Mouse (Mus musculus) c-Kit-positive CD71-positive TER-119-positive erythroid progenitor cells, embryonic 14.5 days (primary cell): Measurements from ENCODE around the gene Elane.
A peak's percentile ranks its signal among the peaks of the same experiment; 100 is the strongest.

Experiments
- DNase-seq: peaks from one replicate; pipeline ENCODE4 v3.0.0-alpha.2; 2013; ENCODE audit warnings: low spot score

Gene Elane

DNA sequence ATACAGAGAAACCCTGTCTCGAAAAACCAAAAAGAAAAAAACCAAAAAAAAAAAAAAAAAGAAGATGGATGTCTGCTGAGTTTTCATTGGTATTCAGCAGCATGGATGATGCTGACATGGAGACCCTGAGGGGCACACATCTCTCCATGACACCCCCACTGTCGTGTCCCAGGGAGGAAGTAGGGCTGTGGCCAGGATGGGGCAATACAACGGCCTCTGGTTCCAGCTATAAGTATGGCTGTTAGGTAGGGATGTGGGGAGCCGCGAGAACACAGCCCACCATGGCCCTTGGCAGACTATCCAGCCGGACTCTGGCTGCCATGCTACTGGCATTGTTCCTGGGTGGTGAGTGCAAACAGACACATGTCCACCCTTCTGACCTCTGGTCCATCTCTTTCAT lies at the start of gene Elane:
TSS of gene Elane (plus strand) at position 194 of the 400 bp plus-strand sequence.
- no peak for DNase-seq

DNA sequence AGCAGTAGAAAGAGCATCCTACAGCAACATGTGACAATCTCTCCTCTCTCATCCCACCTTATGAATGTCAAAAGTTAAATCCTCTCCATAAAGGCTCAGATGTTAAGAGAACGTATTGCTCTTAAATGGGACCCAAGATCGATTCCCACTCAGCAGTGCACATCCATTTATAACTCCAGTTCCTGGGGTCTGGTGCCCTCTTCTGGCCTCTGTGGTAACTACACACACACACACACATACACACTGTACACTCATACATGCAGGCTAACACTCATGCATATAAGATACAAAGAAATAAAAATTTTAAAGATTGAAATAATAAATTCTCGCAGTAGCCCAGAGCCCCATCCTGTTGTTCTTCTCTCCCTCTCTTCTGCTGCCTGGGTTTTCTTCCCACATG lies 49.1 kb upstream of the Elane start:
- DNase-seq = no peak

- no peak for DNase-seq
Measured at GRCm38 (mm10) chr10:79838151-79838550, 47.9 kb upstream of the Elane start.

DNA sequence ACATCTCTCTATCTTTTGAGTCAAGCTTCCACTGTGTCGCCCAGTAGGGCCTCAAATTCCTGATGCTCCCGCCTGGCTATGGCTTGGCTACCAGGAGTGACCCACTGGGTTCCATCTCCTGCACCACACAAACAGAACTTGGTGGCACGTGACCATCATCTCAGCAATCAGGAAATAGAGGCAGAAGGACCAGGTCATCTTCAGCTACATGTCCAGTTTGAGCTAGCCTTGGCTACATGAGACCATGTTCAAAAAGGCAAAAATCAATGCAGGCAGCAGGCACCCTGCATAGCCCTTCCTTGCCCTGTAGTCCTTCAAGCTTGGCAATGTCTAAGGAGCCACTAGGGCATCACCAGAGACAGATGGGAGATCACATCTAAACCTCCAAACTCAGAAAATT lies 46.0 kb upstream of the Elane start:
- DNase-seq = no peak

GRCm38 (mm10) chr10:79840644-79841551 lies 45.1 kb upstream of the Elane start:
- no peak for DNase-seq

DNA sequence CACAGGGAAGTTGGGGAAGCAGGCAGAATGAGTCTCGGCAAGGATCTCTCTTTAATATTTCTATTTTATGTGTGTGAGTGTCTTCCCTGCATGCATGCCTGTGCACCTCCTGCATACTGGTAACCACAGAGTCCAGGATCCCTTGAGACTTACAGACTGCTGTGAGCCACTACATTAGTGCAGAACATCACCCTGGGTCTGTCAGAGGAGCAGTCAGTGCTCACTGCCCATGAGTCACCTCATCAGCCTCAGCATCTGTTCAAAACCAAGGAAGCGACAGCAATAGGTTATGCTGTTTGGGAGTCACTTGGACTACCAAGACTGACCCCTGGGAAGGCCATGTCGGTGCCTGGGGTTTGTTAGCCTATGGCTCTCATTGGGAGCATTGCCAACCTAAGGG lies 43.7 kb upstream of the Elane start:
- DNase-seq = no peak

DNA sequence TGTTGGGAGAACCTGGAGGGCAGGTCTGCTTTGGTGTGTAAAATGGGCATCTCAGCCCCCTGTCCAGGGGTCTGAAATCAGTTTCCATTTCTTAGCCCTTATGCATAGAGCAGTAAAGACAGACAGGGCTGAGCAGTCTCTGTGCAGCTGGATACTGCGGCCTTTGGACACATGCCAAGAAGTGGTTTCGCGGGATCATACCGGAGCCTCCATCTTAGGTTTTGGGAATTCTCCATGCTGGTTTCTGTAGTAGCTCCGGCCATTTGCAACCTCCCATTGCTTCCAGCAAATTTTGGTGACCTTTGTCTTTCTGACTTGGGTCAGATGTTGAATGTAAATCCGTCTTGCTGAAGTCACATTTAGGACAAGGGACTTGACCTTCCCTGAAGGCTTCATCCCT lies 42.6 kb upstream of the Elane start:
- no peak for DNase-seq

DNA sequence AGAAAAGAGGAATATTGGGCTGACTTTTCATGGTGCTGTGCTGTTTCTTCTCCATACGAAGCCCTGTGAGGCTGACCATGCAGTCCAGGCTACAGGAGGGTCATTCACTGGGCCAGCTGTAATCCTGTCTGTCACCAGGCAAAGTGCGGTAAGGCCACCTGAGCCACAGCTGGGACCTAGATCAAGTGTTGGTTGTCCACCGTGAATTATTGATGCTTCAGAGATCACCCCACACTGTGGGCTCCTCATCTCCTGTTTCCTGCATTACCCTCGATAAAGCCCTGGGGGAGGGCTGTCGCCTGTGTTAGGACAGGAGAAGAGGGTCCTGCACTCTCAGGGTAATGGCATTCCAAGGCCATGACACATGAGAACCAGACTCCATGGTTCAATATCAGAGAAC lies 39.5 kb upstream of the Elane start:
- DNase-seq = no peak

- DNase-seq = no peak
Measured at GRCm38 (mm10) chr10:79849941-79850628, 36.0 kb upstream of the Elane start.

GRCm38 (mm10) chr10:79851653-79852052 lies 34.4 kb upstream of the Elane start:
- no peak for DNase-seq

- DNase-seq = no peak
Measured at GRCm38 (mm10) chr10:79852107-79852789, 33.8 kb upstream of the Elane start.

DNA sequence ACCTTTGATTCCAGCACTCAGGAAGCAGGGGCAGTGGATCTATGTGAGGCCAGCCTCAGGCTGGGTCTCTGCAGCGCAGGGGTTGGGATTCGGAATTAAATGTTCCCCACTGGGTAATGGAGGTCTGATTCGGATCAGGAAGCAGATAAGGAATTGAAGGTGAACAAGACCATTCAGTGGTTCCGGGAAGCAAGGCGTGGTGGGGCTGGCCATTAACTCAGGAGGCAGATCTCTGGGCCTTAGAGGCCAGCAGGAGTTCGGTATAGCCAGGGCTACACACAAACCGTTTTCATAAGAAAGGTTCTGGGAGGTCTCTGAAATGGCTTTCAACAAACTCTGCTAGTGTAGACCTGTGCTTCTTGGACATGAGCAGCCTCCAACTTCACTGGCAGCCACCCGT lies 33.2 kb upstream of the Elane start:
- DNase-seq = no peak

DNA sequence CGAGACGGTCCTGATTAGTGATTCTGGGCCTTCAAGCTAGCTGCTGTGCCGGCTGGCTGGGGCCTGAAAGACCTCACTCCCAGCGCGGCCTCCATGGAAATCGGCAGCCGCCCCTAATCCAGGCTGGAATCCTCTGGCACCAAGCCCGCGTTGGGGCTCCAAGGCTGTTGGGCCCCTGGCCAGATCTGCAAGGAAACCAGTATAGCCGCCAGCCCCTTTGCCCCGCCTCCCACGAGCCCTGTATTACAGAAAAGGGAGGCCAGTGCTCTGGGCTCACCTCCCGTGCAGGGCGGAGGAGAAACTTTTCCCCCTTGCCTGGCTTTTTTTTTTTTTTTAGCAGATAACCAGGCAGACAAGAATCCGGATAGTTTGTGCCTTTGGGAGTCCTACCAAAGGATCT lies 32.7 kb upstream of the Elane start:
- DNase-seq = peak; percentile 55

GRCm38 (mm10) chr10:79853860-79854795 lies 31.9 kb upstream of the Elane start, which contains the start of gene Ptbp1:
TSS of gene Ptbp1 (plus strand) at chr10:79854427.
- peak; percentile 100 for DNase-seq

DNA sequence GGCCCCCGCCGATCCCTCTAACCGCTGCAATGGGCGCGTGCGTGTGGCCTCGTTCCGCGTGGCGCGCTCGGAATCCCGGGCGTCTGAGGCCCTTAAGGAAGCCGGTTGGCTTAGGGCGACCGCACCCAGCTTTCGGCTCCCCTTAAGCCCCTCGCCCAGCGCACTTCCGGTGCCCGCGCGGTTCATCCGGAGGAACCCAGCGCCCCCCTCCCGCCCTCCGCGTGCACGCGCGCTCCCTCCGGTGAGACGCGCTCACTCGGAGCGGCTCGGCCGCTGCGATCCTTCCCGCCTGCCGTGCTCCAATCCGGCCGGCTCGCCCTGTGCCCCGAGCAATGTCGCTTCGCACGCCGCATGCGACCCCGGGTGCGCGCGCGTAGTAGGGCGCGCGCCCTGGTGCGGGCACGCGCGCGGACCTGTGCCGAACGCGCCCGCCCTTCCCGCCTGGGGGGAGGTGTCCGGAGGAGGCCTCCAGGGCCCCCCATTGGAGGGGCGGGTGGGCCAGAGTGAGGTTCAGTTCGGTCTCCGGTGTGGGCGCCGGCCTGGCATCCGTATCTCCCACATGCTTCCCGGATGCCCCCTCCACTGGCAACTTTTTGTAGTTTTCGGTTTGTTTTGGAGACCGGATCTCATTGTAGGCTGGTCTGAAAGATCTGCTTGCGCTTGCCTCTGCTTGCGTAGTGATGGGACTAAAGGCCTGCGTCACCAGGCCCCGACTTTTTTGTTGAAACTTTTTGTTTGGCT lies 31.1 kb upstream of the Elane start:
- peak; percentile 53 for DNase-seq

DNA sequence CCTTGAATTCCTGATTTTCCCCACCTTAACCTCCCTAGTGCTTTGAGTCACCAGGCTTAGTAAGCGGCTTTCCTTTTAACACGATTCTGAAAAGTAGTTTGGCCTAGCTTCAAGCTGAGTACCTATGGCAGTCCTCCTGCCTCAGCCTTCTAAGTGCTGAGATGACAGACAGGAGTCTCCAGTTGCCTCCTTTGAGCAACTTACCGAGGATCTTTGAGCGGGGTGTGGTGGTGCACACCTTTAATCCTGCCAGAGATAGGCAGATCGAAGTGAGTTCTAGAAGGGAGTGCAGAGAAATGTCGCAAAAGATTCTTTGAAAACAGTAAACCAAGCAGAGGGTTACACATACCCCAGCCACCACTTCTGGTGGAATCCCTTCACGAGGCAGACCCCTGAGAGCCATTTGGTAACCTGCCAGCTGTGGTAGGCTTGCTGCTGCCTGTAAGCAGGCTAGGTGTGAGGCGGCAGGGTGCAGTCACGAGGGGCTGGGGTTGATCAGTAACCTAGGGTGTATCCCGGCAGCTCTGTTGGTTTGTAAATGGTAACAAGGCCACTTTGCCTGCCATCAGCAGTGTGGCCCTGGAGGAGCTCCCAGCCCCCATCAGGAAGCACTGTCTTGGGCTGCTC lies 30.4 kb upstream of the Elane start:
- DNase-seq = peak; percentile 40

DNA sequence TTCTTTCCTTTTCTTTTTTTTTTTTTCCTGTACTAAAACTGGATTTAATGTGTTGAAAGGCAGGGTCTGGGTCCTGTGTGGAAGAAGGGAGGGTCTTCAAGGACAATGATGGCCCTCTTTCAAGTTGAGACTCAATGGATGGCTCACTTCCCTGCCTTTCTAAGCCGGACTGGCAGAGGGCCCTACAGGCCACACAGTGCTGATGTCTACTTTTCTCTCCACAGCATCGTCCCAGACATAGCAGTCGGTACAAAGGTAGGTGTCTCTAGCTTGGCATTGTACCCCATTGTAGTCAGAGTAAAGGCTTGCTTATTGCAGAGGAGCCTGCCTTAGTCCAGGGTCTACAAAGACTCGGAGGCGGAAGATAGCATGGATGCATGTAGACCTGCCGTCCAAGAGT lies 29.8 kb upstream of the Elane start:
- no peak for DNase-seq

DNA sequence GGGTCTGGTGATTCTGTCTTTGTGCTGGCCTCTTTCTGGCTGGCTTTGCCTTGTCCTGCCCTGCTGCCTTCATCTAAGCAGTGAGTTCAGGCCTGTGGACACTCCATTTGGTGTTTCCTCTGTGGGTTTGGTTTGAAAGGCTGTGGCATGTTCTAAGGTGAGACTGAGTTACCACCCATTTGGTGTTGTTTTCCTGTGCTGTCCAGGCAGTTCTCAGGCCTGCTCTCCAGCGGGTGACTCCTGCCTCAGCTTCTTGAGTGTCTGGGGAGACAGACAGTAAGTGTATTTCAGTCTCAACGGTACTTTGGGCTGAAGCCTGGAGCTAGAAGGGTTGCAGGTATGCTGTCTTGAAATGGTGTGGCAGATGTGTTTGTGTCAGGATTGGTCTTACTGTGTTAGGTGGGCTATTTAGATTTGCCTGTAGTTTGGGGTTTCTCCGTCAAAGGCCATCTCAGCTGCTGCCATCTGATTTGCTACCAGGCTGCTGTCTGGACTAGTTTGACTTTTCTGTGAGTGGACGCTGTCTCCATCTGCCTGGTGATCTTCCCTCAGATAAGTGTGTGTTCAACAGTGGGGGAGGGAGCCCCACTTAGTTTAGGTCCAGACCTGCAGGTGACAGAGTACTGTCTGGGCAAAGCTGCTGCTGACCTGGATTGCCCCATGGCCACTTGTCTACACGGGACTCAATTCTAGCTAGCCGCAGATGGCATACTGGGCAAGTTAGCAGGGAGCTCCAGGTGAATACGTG lies 29.2 kb upstream of the Elane start:
- no peak for DNase-seq

- DNase-seq = no peak
Measured at GRCm38 (mm10) chr10:79857452-79857811, 28.6 kb upstream of the Elane start.

GRCm38 (mm10) chr10:79857894-79858293 lies 28.2 kb upstream of the Elane start:
- DNase-seq = no peak
